8 mouse cellular contexts compared by ENCODE assay signal in genomic region chr1:181842781-181843180, GRCm38 (mm10). TPM values are rescaled to one million over a fixed set of nuclear protein-coding genes. Genes with fewer than 3 reads are reported as not detected.
A peak's percentile ranks its signal among the peaks of the same experiment; 100 is the strongest.
DNase-seq lines count a peak whose midpoint lies in the region; ATAC-seq lines count a peak whose summit lies in the region.

Gene Lbr (minus strand): TSS chr1:181843046.

- H3K9ac ChIP-seq in embryonic facial prominence, embryonic 12.5 days: peak within 1 kb of the TSS; percentile 92
- H3K9ac ChIP-seq in heart, embryonic 13.5 days: peak within 1 kb of the TSS; percentile 95
- H3K9ac ChIP-seq in midbrain, embryonic 13.5 days (replicated peaks): peak within 1 kb of the TSS; percentile 93

- H3K27me3 ChIP-seq in embryonic facial prominence, embryonic 12.5 days: no peaks in the 10 kb centered on the region
- H3K27me3 ChIP-seq in heart, embryonic 13.5 days (replicated peaks): no peaks in the 10 kb centered on the region
- peaks cover 5% of the 10 kb centered on the region for H3K27me3 ChIP-seq in midbrain, embryonic 13.5 days

- no peaks in the 10 kb centered on the region for H3K36me3 ChIP-seq in embryonic facial prominence, embryonic 12.5 days
- H3K36me3 ChIP-seq in heart, embryonic 13.5 days: peaks cover 5% of the 10 kb centered on the region
- H3K36me3 ChIP-seq in midbrain, embryonic 13.5 days: no peaks in the 10 kb centered on the region

- peak; percentile 50 for DNase-seq in embryo, embryonic 11 days
- no peak for DNase-seq in embryo, embryonic 9.5 days (ENCODE audit: extremely low spot score)
- DNase-seq in ES-CJ7 (ENCODE audit: low read depth, low spot score): peak; percentile 51
- DNase-seq in left cerebral cortex, postnatal 25 days (ENCODE audit: low spot score in 2 of 2): peak; percentile 14 to 15
- DNase-seq in thymus, postnatal 4 days: peak; percentile 66

- H3K27ac ChIP-seq in embryonic facial prominence, embryonic 12.5 days: peak within 1 kb of the TSS; percentile 95
- H3K27ac ChIP-seq in heart, embryonic 13.5 days (replicated peaks): peak within 1 kb of the TSS; percentile 98
- peak within 1 kb of the TSS; percentile 95 for H3K27ac ChIP-seq in midbrain, embryonic 13.5 days

- H3K4me3 ChIP-seq in embryonic facial prominence, embryonic 12.5 days: peak within 1 kb of the TSS; percentile 84
- H3K4me3 ChIP-seq in heart, embryonic 13.5 days: peak within 1 kb of the TSS; percentile 75
- H3K4me3 ChIP-seq in midbrain, embryonic 13.5 days (replicated peaks): peak within 1 kb of the TSS; percentile 93

- H3K9me3 ChIP-seq in embryonic facial prominence, embryonic 12.5 days: no peaks in the 10 kb centered on the region
- H3K9me3 ChIP-seq in heart, embryonic 13.5 days: no peaks in the 10 kb centered on the region
- H3K9me3 ChIP-seq in midbrain, embryonic 13.5 days: no peaks in the 10 kb centered on the region

- intact Hi-C loops in left cerebral cortex, postnatal 25 days (cut with DNase I): loop anchor here (5.0 kb wide), 1 partner anchor 40 kb away; no protein-coding TSS in a partner anchor

- peaks cover 27% of the 10 kb centered on the region for H3K4me1 ChIP-seq in embryonic facial prominence, embryonic 12.5 days
- H3K4me1 ChIP-seq in heart, embryonic 13.5 days: peaks cover 41% of the 10 kb centered on the region
- peaks cover 35% of the 10 kb centered on the region for H3K4me1 ChIP-seq in midbrain, embryonic 13.5 days (replicated peaks)

- WGBS in embryonic facial prominence, embryonic 12.5 days: under 1% methylated on average over 14 of the region's 14 CpGs
- WGBS in heart, embryonic 13.5 days: 1% methylated on average over 14 of the region's 14 CpGs
- under 1% methylated on average over 14 of the region's 14 CpGs for WGBS in midbrain, embryonic 13.5 days

- ATAC-seq in embryonic facial prominence, embryonic 12.5 days (ENCODE audit: insufficient number of reproducible peaks, insufficient read depth, low FRiP score, low TSS enrichment): no peak
- no peak for ATAC-seq in heart, embryonic 13.5 days (ENCODE audit: extremely low read depth, insufficient number of reproducible peaks, low FRiP score, low TSS enrichment)
- no peak; the same call in 1 of the 2 replicates for ATAC-seq in midbrain, embryonic 13.5 days

- peak within 1 kb of the TSS; percentile 84 for H3K4me2 ChIP-seq in embryonic facial prominence, embryonic 12.5 days (replicated peaks)
- peak within 1 kb of the TSS; percentile 91 for H3K4me2 ChIP-seq in heart, embryonic 13.5 days
- H3K4me2 ChIP-seq in midbrain, embryonic 13.5 days (replicated peaks): peak within 1 kb of the TSS; percentile 89

RNA-seq across cellular contexts. Expression of gene Lbr, which starts in this region (rescaled TPM):
- 118 and 123 TPM in 2 replicates for polyA plus RNA-seq in embryonic facial prominence, embryonic 12.5 days (2016; fragmentation: Nextera tagmentation; extraction: Ambion mirVana)
- polyA plus RNA-seq in heart, embryonic 13.5 days (2015; fragmentation: Nextera tagmentation; extraction: Ambion mirVana): 62.2 and 73.4 TPM in 2 replicates
- 10 to 100 TPM; 12.7 to 12.9 TPM for total RNA-seq in left cerebral cortex, postnatal 25 days (2021)
- 56.6 and 61.0 TPM in 2 replicates for polyA plus RNA-seq in midbrain, embryonic 13.5 days (2015; fragmentation: Nextera tagmentation; extraction: Ambion mirVana)
